Mouse (Mus musculus): ENCODE results near the gene Fgf18.

The Fgf18 gene

GRCm38 (mm10) chr11:33147171-33147571 is at the start of gene Fgf18:
Fgf18 (minus strand) TSS chr11:33147400.
- peak; percentile 25 for DNase-seq (ENCODE audit: low spot score)

- DNase-seq (ENCODE audit: low spot score): no peak
Observed at GRCm38 (mm10) chr11:33196447-33197132, 49.4 kb upstream of the Fgf18 start.

DNA sequence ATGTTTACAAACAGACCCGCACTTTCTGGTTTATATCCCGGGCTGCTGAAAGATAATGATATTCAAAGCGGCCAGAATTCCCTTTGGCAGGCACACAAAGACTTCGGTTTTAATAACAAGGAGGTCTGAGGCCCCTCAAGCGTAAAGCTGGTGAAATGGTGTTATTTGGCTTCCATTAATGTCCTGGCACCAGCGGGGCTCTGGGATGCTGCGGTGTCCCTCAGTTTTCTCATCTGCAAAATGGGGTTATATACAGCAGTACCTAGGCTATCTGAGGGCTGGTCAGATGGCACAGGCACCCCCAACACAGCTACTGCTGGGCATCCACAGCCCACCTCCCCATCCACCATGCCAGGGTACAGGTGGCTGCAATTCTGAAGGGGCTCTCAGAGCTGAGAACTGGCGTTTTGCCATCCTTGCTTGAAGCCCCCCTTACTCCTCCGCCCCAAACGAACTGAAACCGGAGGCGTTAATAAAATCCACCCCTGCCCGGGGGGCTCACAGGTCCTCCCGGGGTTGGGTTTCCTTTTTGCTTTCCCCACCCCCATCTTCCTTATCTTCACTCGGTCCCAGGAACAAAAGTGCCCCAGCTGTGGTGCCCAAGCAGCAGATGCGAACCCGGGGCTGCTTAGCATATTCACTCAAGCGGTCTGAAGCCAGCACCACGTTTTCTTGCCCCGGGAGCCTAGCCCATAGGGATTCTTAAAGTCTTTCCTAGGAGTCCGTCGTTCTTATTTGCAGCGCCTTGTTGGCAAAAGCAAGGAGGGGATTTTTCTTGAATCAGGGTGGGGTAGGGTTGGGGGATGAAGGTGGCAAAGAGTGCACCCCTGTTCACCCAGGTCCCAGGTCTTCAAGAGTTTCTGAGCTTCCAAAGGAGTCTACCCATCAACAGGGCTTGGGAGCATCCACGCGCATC is 48.6 kb upstream of the Fgf18 start:
- no peak for DNase-seq (ENCODE audit: low spot score)

DNA sequence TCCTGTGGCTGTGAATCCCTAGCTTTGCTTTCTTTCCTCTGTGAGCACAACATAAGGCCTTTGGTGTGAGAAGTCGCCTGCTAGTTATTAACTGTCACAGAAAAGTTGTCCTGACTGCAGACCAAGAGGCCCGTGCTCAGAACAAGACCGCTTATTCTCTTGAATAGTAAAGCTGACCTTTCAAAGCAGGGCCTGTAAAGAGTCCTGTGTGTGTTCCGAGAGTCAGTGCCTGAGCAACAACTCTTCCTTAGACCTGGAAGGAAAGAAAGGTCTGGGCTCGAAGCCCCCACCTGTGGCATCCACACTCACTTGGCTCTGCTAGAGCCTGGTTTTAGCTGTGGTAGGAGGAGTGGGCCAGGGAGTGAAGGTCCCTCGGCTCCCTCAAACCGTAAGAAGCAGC is 47.9 kb upstream of the Fgf18 start:
- DNase-seq (ENCODE audit: low spot score): no peak

- no peak for DNase-seq (ENCODE audit: low spot score)
Observed at GRCm38 (mm10) chr11:33193695-33194094, 46.5 kb upstream of the Fgf18 start.

DNA sequence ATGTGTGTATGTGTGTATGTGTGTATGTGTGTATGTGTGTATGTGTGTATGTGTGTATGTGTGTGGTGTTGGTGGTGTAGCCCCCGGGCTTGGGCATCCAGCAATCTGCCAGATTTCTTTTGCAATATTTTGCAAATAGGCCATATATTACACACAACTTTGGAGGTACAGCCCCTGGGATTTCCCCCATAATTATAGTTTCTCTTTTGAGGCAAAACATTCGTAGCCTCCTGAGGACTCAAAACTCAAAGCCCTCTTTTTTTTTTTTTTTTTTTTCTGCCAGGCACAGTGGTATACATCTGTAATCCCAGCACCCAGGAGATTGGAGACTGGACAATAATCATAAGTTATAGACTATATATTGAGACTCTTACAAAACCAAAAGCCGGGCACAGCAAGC is 34.6 kb upstream of the Fgf18 start:
- DNase-seq (ENCODE audit: low spot score): no peak

GRCm38 (mm10) chr11:33180701-33181116 is 33.5 kb upstream of the Fgf18 start:
- no peak for DNase-seq (ENCODE audit: low spot score)

- no peak for DNase-seq (ENCODE audit: low spot score)
Observed at GRCm38 (mm10) chr11:33179802-33180201, 32.6 kb upstream of the Fgf18 start.

DNA sequence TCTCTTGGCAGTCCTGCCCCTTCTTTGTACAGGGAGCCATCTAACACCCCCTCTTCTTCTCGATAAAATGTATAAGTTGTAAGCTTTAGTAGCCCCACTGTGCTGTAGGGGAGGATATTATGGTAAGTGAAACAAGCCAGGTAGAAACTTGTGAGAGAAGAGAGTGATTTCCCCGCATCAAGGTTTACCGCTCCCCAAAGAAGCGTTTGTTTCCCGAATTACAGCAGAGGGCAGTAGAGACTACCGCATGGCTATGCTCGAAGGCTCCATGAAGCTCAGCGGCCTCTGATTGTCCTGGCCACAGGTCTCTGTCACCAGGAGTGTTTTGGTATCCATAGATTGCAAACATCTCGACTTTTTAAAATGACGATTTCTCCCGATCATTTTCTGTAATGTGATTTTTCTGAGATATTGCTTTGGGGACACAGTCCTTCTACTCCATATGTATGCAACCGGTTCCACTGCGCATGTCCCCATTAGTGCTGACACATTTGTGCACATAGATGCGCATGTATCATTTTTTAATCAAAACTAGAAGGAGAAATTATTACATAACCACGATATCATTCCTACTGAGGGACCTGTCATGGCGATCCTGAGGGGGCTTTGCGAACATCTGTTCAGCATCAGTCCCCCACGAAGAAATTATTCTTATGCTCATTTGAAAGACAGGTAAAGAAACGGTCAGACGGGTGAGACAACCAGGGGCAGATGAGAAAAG is 29.5 kb upstream of the Fgf18 start:
- DNase-seq (ENCODE audit: low spot score): no peak

DNA sequence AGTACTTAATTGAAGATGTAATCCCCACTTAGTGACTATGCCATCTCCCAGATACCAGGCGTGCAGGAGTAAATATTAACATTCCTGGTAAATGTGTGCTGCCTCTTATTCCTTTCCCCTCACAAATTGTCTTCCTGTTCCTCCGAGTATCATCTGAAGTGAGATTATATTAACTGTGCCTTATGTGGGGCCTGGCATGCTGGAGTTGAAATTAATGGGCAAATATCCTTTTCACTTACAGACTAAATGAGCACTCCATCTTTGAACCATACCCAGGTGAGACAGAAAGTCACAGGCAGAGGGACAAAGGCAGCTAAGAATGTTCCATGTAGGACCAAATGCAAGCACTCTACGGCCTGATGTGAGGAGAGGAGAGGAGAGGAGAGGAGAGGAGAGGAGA is 28.6 kb upstream of the Fgf18 start:
- DNase-seq (ENCODE audit: low spot score): no peak

- DNase-seq (ENCODE audit: low spot score): peak; percentile 58
Observed at GRCm38 (mm10) chr11:33170489-33170888, 23.3 kb upstream of the Fgf18 start.

DNA sequence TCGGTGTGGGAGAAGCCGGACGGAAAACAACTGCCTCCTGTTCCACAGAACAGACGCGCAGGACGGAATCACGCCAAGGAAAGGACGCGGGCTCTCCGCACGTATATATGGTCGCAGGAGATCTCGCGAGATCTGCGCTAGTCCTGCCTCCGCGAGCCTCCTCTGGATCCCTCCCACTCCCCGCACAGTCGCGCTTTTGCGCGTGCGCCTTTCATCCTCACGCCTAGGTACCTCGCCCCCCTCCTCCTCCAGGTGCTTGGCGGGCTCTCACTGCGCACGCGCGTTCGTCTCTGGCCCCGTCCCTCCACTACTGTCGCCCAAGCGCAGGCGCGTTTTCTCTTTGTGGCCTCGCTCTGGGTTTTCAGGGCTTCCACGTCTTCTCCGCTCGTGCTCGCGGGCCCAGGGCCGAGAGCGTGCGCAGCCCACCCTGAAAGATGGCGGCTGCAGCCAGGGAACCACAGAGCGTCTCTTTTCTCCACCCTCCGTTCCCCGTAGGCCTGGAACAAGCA is 15.9 kb upstream of the Fgf18 start, which contains the start of gene Npm1:
Npm1 (minus strand) TSS at position 209 of the 509 bp plus-strand sequence.
- peak; percentile 100 for DNase-seq (ENCODE audit: low spot score)

DNA sequence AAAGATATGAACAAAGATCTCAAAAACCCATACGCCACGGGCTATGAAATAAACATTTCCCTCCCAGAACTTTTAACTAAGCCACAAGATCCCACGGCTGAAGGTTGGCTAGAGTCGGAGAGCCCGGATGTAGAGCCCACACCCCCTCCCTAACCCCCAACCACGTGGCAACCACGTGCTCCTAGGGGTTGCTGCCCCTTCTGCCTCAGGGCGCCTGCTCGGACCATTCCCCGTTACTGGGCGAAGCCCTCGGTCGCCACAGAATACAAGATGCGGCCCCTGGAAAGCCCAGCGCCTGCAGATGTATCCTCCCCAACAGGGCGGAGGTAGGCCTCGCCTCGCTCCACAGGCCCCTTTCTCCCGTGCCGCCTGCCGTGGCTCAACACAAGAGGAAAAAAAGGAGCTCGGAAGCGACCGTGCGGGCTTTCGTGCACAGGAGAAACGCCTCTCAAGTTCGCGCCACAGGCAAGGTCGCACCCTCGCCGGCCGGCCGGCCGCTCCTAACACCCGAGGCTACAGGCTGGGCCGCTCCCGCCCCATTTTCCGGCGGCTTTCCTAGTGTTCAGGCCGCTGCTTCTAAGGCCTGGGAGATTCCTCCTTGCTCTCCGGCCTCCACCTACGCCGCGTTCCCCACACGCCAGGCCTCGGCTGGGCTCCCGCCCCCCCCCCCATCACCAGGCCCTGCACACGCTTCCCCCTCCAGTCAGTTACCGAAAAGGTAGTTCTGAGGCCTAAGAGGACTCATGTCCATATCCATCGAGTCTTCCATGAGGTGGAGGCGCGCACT is 15.2 kb upstream of the Fgf18 start:
- DNase-seq (ENCODE audit: low spot score): peak; percentile 80

DNA sequence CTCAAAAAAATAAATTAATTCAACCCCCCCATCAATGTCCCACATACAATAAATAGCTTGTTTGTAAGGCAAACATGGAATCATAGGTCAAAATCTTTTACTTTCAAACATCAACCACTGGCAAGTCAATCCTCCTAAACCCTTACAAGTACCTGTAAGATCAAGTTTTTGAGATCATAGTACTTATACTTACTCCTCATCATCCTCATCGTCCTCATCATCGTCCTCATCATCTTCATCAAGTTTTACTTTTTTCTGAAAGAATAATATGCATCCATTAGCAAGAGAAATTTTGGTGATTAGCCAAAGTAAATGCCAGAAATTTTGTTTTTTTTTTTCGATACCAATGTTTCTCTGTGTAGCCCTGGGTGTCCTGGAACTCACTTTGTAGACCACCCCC is 12.5 kb upstream of the Fgf18 start:
- no peak for DNase-seq (ENCODE audit: low spot score)

DNA sequence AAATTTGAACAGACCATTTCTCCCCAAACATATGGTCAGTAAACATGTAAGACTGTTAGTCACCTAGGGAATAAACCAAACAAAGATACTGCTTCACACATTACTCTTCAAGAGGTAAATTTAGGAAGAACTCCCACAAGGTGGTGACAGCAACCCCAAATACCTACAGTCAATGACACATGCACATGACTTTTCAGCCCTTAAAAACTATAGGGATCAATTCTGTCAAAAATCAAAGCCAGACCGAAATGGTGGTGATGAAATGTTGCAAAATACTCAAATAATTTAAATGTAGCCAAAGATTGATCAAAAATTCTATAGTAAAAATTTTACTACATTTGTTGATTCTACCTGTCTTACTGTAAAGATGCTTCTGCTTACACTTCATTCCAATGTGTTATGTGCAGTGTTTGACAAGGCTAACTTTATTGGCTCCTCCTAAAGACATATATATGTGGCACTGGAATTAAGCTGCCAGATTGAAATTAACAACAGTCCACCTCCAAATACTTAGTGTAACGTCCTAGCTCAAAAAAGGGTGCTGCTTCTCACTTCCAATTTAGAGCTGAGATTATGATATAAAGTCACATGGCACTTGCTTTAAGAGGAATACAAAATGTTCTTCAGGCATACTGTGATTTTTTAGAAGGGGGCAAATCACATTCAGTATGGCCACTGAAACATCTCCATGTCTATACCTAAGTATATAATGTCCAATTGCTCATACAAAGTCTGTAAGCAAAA is 10.4 kb upstream of the Fgf18 start:
- DNase-seq (ENCODE audit: low spot score): no peak

GRCm38 (mm10) chr11:33156436-33157015 is 9.3 kb upstream of the Fgf18 start:
- no peak for DNase-seq (ENCODE audit: low spot score)

DNA sequence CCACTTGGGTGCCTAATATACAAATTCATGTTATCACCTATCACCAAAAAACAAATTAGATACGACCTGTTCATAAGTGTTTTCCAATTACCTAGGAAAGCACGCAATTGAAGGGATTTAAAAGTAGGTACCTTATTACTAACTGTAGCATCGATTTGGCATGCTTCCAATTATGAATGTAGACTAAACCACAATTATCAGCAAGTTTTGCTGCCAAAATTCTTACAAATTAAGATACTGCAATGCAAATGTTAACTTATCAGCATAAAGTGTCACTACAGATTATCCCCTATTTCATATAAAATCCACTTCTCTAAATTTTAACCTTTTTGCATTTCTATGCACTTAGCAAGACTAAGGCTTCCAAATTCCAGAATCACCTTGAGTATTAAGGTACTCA is 7.3 kb upstream of the Fgf18 start:
- no peak for DNase-seq (ENCODE audit: low spot score)

- no peak for DNase-seq (ENCODE audit: low spot score)
Observed at GRCm38 (mm10) chr11:33152997-33153396, 5.8 kb upstream of the Fgf18 start.

DNA sequence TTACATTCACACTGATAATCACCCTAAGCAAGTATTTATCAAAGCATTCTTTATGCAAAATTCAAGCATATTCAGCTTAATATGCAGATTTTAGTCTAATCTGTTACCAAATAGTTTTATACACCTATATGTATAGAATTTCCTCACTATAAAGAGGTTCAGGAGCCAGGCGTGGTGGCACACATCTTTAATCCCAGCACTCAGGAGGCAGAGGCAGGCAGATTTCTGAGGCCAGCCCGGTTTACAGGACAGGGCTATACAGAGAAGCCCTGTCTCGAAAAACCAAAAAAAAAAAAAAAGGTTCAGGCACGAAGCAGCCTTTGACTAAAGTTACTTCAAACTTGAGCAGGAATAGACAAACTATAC is 4.6 kb upstream of the Fgf18 start:
- DNase-seq (ENCODE audit: low spot score): no peak

- DNase-seq (ENCODE audit: low spot score): no peak
Observed at GRCm38 (mm10) chr11:33151128-33151779, 4.1 kb upstream of the Fgf18 start.
